Mouse (Mus musculus) retina, postnatal 1 day (tissue): ENCODE data around the gene Olfr1152.

ENCODE experiments used
- DNase-seq: peaks from one replicate; pipeline ENCODE4 v3.0.0-alpha.2; 2012

Olfr1152 gene

GRCm38 (mm10) chr2:87866192-87866591 lies at the start of gene Olfr1152:
Olfr1152 (plus strand) TSS chr2:87866492.
- DNase-seq, result no peak

DNA sequence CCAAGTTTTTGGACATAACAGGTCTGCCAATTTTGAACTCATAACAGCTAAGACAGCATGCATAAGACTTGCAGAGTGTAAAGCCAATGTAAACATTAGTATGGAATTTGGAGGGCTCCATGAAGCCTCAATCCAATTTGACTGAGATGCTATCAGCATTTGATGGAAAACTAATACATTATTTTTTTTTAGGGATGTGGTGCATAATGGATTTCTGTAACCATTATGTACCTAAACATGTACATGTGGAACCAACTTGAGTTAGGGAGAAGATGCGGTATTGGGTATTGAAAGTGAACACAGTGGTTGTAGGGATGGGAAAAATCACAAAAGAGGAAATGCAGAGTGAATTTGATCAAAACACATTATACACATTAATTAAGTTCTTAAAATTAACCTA lies 36.1 kb upstream of the Olfr1152 start, which contains the start of gene Olfr1148:
TSS of gene Olfr1148 (plus strand) at position 301 of the 400 bp plus-strand sequence.
- DNase-seq, result no peak

- DNase-seq, result no peak
These were observed 22.6 kb upstream of the Olfr1152 start, which contains the start of gene Olfr1150-ps1 for GRCm38 (mm10) chr2:87843693-87844092. Olfr1150-ps1 (plus strand) TSS chr2:87843993.

GRCm38 (mm10) chr2:87855562-87855961 lies 10.7 kb upstream of the Olfr1152 start, which contains the start of gene Olfr1151:
Olfr1151 (plus strand) TSS chr2:87855862.
- no peak for DNase-seq

DNA sequence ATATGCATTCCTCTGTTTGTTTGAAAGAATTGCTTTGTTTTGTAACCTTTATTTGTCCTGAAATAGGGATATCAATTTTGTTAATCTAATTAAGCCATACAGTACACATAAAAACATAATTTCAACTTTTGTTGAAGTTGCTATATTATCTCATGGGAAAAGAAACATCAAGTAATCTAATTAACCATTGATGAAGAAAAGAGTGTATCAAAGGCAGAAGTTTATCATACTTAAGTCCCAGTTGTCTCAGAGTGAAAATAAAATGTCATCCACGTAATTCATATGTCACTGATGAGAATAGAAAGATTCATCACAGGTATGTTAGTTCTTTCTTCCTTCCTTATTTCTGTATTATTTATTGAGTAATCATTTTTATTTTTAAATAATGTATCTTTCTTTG lies 28.4 kb downstream of the Olfr1152 start, which contains the start of gene Olfr1153:
TSS of gene Olfr1153 (plus strand) at position 301 of the 400 bp plus-strand sequence.
- DNase-seq, result no peak

DNA sequence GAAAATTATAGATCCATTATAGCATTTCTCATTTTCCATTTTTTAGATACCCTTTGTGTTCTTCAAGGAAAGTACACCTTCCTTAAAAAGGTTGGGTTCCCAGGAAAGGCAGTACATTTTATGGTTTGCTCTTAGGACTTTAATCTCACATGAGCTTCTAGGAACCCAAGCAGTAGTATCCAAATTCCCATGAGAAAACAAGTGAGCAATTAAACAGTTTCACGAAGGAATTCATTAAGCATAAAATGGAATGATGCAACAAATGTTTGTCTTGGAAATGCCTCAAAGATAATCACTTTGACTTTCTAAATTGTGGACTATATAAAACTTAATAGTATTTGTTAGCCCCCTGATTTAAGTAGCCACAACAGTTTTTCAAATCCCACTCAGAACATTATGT lies 38.8 kb downstream of the Olfr1152 start, which contains the start of gene Olfr1154:
TSS of gene Olfr1154 (minus strand) at position 101 of the 400 bp plus-strand sequence.
- DNase-seq, result no peak
